Mouse (Mus musculus) bone marrow macrophage, adult 2 months (primary cell): Measurements from ENCODE around the gene Ntrk3.

Source experiments
- CTCF ChIP-seq: IDR thresholded peaks from 2 replicates; pipeline ENCODE4 v1.5.1; 2012; ENCODE audit warnings: low read depth, mild to moderate bottlenecking, low read length, moderate library complexity
- POLR2A ChIP-seq: IDR thresholded peaks from 2 replicates; pipeline ENCODE4 v1.6.1; 2012; ENCODE audit warnings: mild to moderate bottlenecking, low read depth, low read length, borderline replicate concordance

DNA sequence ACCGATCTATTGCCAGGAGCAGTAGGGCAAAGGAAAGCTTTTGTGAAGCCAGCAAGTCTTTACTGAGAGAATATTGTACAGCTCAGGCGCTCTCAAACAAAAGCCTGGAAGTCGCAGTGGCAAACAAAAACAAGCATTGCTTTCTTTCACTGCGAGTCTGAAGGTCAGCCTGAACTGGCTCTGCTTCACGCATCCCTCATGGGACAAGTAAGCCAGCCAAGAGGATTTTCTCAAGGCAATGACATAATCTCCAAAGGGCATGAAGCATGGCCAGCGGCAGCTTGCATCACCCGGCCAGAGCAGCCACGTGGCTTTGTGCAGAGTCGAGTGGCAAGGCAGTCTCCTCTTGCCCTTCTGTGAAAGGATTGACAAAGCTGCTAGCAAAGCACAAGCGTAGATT, 79.8 kb downstream of the Ntrk3 start:
- TF ChIP-seq POLR2A (no peak), CTCF (no peak)
